Mouse (Mus musculus): Measurements from ENCODE around the gene Tsc2.
A peak's percentile ranks its signal among the peaks of the same experiment; 100 is the strongest.
"Not testable (repeated sequence)": the region's sequence is repeated elsewhere in the genome, so short reads cannot be mapped to it uniquely, and the experiment has no call there.

Gene Tsc2

DNA sequence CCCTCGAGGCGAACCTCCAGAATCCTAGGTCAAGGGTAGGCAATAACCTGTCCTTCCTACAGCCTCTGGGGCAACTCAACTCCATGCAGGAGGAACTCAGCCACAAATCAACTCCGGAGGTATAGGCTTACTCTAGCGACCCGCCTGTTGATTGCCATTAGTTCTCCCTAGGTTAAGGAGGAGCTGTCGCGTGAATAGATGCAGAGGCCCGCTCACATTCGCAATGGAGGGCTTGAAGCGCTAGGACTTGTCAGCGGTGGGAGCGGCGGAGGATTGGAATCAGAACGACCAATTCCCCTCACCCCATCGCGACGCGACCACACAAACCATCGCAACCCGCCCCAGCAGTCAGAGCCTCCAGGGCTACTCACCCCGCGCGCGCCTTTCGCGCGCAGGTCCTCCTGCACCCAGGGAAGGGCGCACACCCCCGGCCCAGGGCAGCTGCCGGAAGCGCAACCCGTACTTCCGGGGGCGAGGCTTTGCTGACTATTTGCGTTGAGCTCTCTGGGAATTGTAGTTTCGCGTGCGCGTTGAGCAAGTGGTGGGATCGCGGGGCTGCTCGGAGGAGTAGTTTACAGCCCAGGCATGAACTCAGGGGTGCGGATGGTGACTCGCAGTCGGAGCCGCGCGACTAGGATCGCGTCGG is at the start of gene Tsc2, which contains the start of gene Nthl1:
TSS of gene Tsc2 (minus strand) at position 464 of the 646 bp plus-strand sequence.
TSS of gene Nthl1 (plus strand) at position 514 of the 646 bp plus-strand sequence.
- DNase-seq = peak; percentile 85

DNA sequence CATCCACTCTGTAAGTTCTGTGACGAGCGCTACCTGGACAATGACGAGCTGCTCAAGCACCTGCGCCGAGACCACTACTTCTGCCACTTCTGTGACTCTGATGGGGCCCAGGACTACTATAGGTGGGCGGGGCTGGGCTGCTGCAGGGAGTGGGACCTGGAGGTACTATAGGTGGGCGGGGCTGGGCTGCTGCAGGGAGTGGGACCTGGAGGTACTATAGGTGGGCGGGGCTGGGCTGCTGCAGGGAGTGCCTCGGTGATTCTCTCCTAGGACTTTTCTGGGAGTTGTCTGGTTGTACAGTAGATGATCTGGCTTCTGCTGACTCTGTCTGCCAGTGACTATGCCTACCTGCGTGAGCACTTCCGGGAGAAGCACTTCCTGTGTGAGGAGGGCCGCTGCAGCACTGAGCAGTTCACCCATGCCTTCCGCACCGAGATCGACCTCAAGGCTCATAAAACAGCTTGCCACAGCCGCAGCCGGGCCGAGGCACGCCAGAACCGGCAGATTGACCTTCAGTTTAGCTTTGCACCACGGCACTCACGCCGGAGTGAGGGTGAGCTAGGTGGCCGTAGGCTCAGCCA is 45.2 kb upstream of the Tsc2 start:
- no peak for DNase-seq

- no peak for DNase-seq
Measured at GRCm38 (mm10) chr17:24676877-24677276, 44.4 kb upstream of the Tsc2 start.

GRCm38 (mm10) chr17:24676187-24676586 is 43.8 kb upstream of the Tsc2 start:
- peak; percentile 78 for DNase-seq

GRCm38 (mm10) chr17:24674277-24674676 is 41.8 kb upstream of the Tsc2 start:
- no peak for DNase-seq

DNA sequence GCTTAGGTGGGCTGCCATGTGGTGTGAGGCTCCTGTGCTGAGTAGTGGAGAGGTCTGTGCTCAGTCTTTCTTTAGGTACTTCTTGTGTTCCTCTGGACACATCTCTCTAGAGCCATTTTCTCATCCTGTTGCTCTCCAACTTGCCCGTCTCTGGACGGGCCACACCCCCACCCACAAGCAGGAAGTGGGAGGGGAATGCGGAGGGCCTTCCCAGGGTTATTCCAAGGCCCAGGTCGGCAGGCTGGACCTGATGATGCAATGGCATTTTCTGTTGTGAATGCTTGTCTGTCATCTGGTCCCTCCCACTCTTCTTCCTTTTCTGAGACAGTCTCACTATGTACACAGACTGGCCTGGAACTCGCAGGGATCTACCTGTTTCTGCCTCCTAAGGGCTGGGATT is 39.7 kb upstream of the Tsc2 start:
- peak; percentile 70 for DNase-seq

DNA sequence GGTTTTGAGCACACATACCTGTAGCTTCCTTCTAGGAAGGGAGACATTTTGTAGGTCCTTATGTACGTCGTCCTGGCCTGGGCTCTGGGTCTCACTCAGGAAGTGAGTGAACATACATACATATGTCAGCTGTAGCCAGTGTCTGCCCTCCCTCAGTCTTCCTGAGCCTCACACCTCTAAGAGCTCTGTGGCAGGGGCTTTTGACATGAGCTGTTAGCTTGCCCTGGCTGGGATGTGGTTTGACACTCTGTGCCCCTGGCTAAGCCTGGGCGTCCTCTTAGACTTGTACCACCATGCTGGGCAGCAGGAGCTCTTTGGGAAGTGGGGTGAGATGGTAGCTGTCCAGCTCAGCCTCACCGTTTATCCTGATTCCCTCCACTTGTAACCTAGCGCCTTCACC is 38.9 kb upstream of the Tsc2 start:
- no peak for DNase-seq

DNA sequence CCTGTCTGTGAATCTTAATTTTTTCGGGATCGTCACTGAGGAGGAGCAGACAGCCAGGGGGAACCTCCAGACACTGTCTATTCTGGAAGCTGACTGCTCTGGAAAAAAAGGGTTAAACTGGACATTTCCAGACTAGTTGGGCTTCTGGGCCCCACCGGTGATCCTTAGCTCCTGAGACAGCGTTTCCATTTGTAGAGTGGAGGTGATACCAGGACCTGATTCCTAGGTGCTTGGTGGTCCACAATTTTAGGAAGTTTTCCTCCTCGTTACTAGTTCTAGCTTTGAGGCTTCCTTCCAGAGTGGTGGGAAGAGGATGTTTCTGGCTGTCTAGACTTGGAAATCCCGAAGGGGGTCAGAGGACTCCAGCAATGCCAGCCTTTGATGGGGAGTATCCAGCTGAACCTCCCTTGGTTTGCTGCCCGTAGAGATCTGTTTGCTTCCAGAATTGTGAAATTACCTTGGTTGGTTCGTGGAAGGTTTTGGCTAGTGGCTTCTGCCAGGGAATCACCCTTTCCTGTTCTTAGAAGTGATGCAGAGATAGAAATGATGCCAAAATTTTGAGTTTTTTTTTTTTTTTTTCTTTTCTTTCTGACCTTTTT is 37.9 kb upstream of the Tsc2 start:
- DNase-seq = no peak

DNA sequence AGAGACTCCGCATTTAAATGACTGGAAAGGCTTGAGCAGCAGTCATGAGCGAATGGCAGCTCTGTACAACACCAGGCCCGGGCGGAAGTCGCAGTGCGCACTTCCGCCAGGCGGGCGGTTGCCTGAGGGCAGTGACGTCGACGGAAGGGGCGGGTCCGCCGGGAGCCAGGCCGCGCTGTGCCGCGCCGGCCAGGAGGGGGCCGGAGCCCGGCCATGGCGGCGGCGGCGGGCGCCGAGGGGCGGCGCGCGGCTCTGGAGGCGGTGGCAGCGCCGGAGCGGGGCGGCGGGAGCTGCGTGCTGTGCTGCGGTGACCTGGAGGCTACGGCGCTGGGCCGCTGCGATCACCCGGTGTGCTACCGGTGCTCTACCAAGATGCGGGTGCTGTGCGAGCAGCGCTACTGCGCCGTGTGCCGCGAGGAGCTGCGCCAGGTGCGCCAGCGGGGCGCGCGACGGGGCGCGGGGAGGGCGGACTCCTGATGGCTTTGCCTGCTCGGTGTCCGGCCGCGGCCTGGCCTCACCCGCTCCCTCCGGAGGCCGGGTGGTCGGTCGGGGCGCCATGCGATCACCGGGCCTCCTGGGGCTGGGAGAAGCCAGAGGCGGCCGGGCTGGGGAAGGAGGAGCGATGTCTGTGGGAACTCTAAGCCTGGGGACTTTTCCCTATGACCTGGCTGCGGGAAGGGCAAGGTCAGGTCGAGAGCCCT is 37.3 kb upstream of the Tsc2 start, which contains the start of gene Zfp598:
TSS of gene Zfp598 (plus strand) at position 143 of the 701 bp plus-strand sequence.
- DNase-seq = peak; percentile 94

GRCm38 (mm10) chr17:24669214-24669544 is 36.7 kb upstream of the Tsc2 start:
- DNase-seq = not testable (repeated sequence)

GRCm38 (mm10) chr17:24667416-24667815 is 35.0 kb upstream of the Tsc2 start:
- DNase-seq = peak; percentile 85

DNA sequence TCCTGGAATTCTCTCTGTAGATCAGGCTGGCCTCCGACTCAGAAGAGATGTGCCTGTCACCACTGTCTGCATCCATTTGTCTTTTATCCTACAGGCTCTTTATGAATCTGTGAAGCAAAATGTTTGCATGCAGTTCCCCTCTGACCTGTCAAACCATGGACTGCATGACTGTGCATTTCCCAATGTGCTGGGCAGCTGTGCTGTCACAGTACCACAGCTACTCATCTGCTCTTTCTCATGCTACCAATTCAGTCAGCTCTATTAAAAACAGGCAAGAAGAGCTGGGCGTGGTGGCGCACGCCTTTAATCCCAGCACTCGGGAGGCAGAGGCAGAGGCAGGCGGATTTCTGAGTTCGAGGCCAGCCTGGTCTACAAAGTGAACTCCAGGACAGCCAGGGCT is 34.6 kb upstream of the Tsc2 start:
- not testable (repeated sequence) for DNase-seq

DNA sequence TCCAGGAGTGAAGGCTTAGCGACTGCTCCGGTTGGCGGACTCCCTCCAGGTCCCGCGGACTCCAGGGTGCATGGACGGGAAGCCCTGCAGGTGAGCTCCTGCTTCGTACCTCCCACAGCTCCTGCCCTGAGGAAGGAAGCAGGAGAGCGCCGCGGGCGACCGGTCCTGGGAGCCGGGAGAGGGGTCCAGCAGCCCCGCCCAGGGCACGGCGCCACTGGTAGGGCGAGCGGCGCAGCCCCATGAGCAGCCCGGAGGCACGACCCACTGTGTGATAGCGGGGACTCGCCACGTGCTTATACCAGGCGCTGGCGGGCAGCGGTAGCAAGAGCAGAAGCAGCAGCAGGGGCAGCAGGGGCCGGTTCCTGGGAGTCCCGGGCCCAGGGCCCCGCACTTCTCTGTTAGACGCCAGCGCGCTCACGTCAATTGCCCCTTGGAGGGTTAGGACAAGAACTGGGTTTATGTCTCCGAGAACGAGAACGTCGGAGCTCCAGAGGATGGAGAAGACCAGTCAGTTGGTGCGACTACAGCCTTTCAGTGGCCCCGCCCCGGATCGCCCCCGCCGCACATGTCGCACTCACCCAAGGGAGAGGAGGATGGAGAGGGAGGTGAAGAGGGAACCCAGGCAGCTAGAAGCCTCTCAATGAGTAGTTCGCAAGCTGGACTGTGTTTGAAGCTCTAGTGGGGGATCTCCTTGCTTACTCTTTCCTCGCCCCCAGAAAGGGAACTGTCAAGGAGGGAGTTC is 25.8 kb upstream of the Tsc2 start, which contains the start of gene Npw:
TSS of gene Npw (minus strand) at position 441 of the 742 bp plus-strand sequence.
- DNase-seq = no peak

DNA sequence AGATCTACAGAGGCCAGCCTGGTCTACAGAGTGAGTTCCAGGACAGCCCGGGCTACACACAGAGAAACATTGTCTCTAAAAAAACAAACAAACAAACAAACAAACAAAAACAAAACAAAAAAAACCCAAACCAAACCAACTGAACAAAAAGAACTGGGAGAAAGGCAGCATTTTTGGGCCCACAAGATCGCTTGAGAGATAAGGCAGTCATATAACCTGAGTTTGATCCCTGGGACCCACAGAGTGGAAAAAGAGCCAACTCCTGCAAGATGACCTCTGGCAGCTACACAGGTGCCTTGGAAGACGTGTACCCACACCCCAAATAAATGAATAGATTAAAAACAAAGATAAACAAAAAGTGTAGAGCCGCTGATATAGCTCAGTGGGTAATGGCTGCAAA is 22.5 kb upstream of the Tsc2 start:
- DNase-seq = no peak

- DNase-seq = peak; percentile 73
Measured at GRCm38 (mm10) chr17:24653967-24654710, 21.7 kb upstream of the Tsc2 start.

DNA sequence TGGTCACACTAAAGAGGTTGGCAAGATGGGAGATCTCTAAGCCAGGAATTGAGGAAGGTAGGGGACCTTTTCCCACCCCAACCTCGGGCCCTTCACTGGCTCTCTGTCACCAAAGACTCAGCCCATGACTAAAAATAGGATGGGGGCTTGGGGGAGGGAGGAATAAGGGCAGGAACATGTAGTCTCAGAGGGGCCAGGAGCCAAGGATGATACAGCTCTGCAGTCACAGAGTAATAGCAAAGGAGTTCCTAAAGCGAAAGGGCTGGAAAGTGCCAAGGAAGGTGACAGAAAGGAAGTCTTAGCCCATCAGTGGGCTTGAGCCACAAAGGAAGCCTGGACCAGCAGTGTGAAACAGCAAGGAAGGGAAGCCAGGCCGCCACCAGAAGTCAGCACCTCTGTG is 19.4 kb upstream of the Tsc2 start:
- no peak for DNase-seq

DNA sequence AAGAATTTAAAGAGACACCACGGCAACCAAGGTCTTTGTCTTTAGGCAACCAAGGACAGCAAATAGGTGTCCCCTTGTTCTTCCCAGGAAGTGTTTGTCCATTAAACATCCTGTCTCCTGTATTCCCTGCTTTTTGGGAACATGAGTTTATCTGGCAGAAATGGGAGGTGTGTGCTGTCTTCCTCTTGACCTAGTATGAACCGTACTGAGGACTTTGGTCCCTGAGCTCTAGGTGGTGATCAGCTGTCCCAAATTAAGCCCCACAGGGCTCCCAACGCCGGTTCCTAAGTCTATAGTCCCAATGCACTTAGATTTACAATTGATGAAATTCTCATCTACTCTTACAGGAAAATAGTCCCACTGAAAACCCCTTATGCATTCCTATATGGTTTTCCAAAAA is 18.3 kb upstream of the Tsc2 start:
- DNase-seq = no peak

DNA sequence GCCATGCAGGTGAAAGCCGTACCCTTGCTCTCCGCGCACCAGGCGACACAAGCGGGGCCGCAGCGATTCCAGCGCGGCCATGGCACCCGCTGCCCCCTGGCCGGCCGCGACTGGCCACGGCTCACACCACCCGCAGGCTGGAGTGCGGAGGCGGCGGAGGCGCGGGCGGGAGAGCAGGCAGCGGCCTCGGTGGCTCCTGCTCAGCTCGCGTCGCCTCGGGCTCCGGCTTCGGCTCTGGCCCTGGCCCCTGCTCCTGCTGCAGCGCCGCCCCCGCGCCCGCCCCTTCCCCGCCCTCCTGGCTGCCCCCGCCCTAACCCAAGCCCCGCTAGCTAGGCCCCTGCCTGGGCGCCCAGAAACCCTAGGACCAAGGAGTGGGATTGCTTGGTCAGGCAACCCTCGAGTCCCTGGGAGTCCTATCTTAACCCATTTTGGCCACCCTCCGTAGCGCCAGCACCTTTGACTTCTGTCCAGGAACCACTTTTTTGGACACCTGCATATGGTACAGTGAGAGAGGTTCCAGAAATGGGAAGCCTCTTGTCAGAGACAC is 17.7 kb upstream of the Tsc2 start, which contains the start of gene Slc9a3r2:
TSS of gene Slc9a3r2 (minus strand) at position 258 of the 547 bp plus-strand sequence.
- peak; percentile 51 for DNase-seq

GRCm38 (mm10) chr17:24649581-24650069 is 17.2 kb upstream of the Tsc2 start:
- peak; percentile 61 for DNase-seq

- DNase-seq = no peak
Measured at GRCm38 (mm10) chr17:24648731-24649377, 16.4 kb upstream of the Tsc2 start.

DNA sequence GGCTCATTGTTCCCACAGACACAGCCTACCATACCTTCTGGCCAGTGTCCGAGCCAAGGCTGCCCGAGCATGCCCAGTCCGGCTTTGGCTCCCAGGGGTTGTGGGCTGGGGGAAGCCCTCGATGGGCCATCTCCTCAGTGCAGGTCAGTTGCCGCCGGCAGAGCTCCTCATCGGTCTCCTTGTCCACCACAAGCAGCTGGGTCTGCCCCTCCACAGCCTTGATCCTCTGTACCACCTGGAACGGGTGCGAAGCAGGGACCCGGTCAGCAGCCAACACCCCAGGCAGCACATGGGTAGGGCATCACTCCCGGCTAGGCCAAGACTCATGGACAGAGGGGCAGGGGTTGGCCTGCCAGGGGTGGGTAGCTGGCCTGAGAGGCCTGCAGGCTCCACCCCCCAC is 15.1 kb upstream of the Tsc2 start:
- no peak for DNase-seq

Data from kidney, adult 9 months (tissue).